Mouse (Mus musculus): ENCODE data around the gene Rgs3. TPM values are rescaled to one million over a fixed set of nuclear protein-coding genes. Genes with fewer than 3 reads are reported as not detected.

The Rgs3 gene
- polyA plus RNA-seq, 1 experiment from 2014 or later, result 38.8 TPM

DNA sequence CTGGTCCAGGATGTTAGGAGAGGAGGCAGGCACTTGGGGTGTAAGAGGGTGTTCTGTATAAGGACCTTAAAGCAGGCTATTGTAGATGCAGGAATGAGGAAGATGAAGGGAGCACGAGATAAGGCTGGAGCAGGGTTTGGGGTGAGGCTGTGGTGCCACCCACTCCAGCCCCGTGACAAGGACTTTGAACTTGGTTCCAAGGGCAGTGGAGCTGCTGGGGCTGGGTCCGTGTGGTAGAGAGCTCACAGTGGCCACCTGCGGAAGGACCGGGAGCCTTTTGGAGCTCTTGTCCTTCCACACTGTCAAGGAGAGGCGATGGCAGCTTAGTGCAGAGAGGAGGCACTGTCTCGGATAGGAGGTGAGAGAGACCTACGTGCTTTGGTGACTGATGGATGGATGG, 109.0 kb downstream of the Rgs3 start:
- no peak overlapping the region for H3K4me3 ChIP-seq (ENCODE audit: low read depth, low read length)
- 88% methylated on average over 8 of the region's 8 CpGs for WGBS
- H3K36me3 ChIP-seq (ENCODE audit: control insufficient read depth, insufficient read depth, low read length), result 0 out of 2 replicates have a peak, but pooled peaks cover 2% of the 10 kb centered on the region
- DNase-seq (ENCODE audit: low spot score) (no peak), ATAC-seq (ENCODE audit: low read depth) (no peak)
- no peaks in the 10 kb centered on the region for H3K27me3 ChIP-seq (replicated peaks; ENCODE audit: control insufficient read depth, insufficient read depth, low read length)
- no peak overlapping the region for H3K9ac ChIP-seq (ENCODE audit: low read depth, low read length)
- peaks cover 4% of the 10 kb centered on the region; the same call in 1 of the 2 replicates for H3K4me1 ChIP-seq (ENCODE audit: control insufficient read depth, insufficient read depth, low read length)
- no peak overlapping the region for H3K4me2 ChIP-seq (ENCODE audit: low read depth, low read length)
- H3K9me3 ChIP-seq (ENCODE audit: control insufficient read depth, low read length), result no peaks in the 10 kb centered on the region
- H3K27ac ChIP-seq (replicated peaks; ENCODE audit: low read depth, low read length), result no peak overlapping the region

GRCm38 (mm10) chr4:62669094-62670071, 109.7 kb downstream of the Rgs3 start:
- no peak overlapping the region for H3K27ac ChIP-seq (replicated peaks; ENCODE audit: low read depth, low read length)
- H3K27me3 ChIP-seq (replicated peaks; ENCODE audit: control insufficient read depth, insufficient read depth, low read length), result no peaks in the 10 kb centered on the region
- peak overlapping the region; percentile 14; the same call in 1 of the 2 replicates for H3K9ac ChIP-seq (ENCODE audit: low read depth, low read length)
- ATAC-seq (ENCODE audit: low read depth) (no peak), DNase-seq (ENCODE audit: low spot score) (no peak)
- 0 out of 2 replicates have a peak, but pooled peaks cover 2% of the 10 kb centered on the region for H3K36me3 ChIP-seq (ENCODE audit: control insufficient read depth, insufficient read depth, low read length)
- H3K9me3 ChIP-seq (ENCODE audit: control insufficient read depth, low read length), result no peaks in the 10 kb centered on the region
- WGBS, result 76% methylated on average over 13 of the region's 13 CpGs
- H3K4me2 ChIP-seq (ENCODE audit: low read depth, low read length), result no peak overlapping the region
- no peak overlapping the region for H3K4me3 ChIP-seq (ENCODE audit: low read depth, low read length)
- no peaks in the 10 kb centered on the region for H3K4me1 ChIP-seq (ENCODE audit: control insufficient read depth, insufficient read depth, low read length)

DNA sequence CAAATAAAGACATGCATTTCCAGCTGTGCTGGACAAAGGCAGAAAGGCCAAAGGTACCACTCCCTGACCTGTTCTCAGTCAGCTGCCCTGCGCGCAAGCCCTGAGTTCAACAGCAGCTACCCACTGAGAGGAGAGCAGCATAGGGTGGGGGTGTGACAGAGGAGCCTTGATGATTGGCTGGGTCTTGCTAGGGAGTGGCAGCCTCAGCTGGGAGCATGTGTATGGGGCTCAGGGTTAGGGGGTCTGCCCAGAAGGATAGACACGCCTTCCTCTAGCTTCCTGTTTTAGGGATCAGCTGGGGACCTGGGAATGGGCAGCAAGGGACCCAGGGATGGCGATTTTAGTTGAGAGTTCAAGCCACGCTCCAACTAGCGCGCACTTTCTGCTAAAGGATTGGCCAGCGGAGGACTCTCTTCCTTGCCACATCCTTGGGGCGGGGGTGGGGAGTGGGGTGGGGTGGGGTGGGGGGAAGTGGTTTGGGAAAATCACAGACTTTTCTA, 113.9 kb downstream of the Rgs3 start:
- Histone ChIP-seq H3K4me1 (ENCODE audit: control insufficient read depth, insufficient read depth, low read length) (peaks cover 19% of the 10 kb centered on the region), H3K9me3 (ENCODE audit: control insufficient read depth, low read length) (no peaks in the 10 kb centered on the region), H3K27ac (replicated peaks; ENCODE audit: low read depth, low read length) (peak overlapping the region; percentile 53; the same call in 1 of the 2 replicates), H3K9ac (ENCODE audit: low read depth, low read length) (peak overlapping the region; percentile 73), H3K4me2 (ENCODE audit: low read depth, low read length) (peak overlapping the region; percentile 71), H3K4me3 (ENCODE audit: low read depth, low read length) (peak overlapping the region; percentile 60), H3K36me3 (ENCODE audit: control insufficient read depth, insufficient read depth, low read length) (no peaks in the 10 kb centered on the region), H3K27me3 (replicated peaks; ENCODE audit: control insufficient read depth, insufficient read depth, low read length) (no peaks in the 10 kb centered on the region)
- 8% methylated on average over 8 of the region's 9 CpGs for WGBS
- peak; percentile 69 for DNase-seq (ENCODE audit: low spot score)
- peak; percentile 81 for ATAC-seq (ENCODE audit: low read depth)

- ATAC-seq (ENCODE audit: low read depth), result peak; percentile 71
- H3K4me2 ChIP-seq (ENCODE audit: low read depth, low read length), result peak overlapping the region; percentile 71
- 2% methylated on average over 19 of the region's 30 CpGs for whole genome bisulfite sequencing
- H3K4me1 ChIP-seq (ENCODE audit: control insufficient read depth, insufficient read depth, low read length), result peaks cover 19% of the 10 kb centered on the region
- H3K9ac ChIP-seq (ENCODE audit: low read depth, low read length), result peak overlapping the region; percentile 73
- no peaks in the 10 kb centered on the region for H3K27me3 ChIP-seq (replicated peaks; ENCODE audit: control insufficient read depth, insufficient read depth, low read length)
- no peaks in the 10 kb centered on the region for H3K36me3 ChIP-seq (ENCODE audit: control insufficient read depth, insufficient read depth, low read length)
- H3K9me3 ChIP-seq (ENCODE audit: control insufficient read depth, low read length), result no peaks in the 10 kb centered on the region
- DNase-seq (ENCODE audit: low spot score), result peak; percentile 70
- peak overlapping the region; percentile 76 for H3K27ac ChIP-seq (replicated peaks; ENCODE audit: low read depth, low read length)
- H3K4me3 ChIP-seq (ENCODE audit: low read depth, low read length), result peak overlapping the region; percentile 60
These were observed 114.7 kb downstream of the Rgs3 start for GRCm38 (mm10) chr4:62674031-62674995.

GRCm38 (mm10) chr4:62675394-62675793, 115.7 kb downstream of the Rgs3 start:
- Histone ChIP-seq H3K36me3 (ENCODE audit: control insufficient read depth, insufficient read depth, low read length) (peaks cover 2% of the 10 kb centered on the region; the same call in 1 of the 2 replicates), H3K4me3 (ENCODE audit: low read depth, low read length) (peak overlapping the region; percentile 60), H3K27me3 (replicated peaks; ENCODE audit: control insufficient read depth, insufficient read depth, low read length) (no peaks in the 10 kb centered on the region), H3K9me3 (ENCODE audit: control insufficient read depth, low read length) (no peaks in the 10 kb centered on the region), H3K4me1 (ENCODE audit: control insufficient read depth, insufficient read depth, low read length) (peaks cover 19% of the 10 kb centered on the region), H3K27ac (replicated peaks; ENCODE audit: low read depth, low read length) (no peak overlapping the region), H3K4me2 (ENCODE audit: low read depth, low read length) (peak overlapping the region; percentile 71), H3K9ac (ENCODE audit: low read depth, low read length) (peak overlapping the region; percentile 73)
- ATAC-seq (ENCODE audit: low read depth) (no peak), DNase-seq (ENCODE audit: low spot score) (no peak)
- 71% methylated on average over 2 of the region's 2 CpGs for WGBS

- H3K27ac ChIP-seq (replicated peaks; ENCODE audit: low read depth, low read length), result no peak overlapping the region
- ATAC-seq (ENCODE audit: low read depth) (no peak), DNase-seq (ENCODE audit: low spot score) (no peak)
- peaks cover 15% of the 10 kb centered on the region for H3K36me3 ChIP-seq (ENCODE audit: control insufficient read depth, insufficient read depth, low read length)
- H3K4me2 ChIP-seq (ENCODE audit: low read depth, low read length), result peak overlapping the region; percentile 2
- no peaks in the 10 kb centered on the region for H3K9me3 ChIP-seq (ENCODE audit: control insufficient read depth, low read length)
- H3K4me1 ChIP-seq (ENCODE audit: control insufficient read depth, insufficient read depth, low read length), result peaks cover 19% of the 10 kb centered on the region
- H3K27me3 ChIP-seq (replicated peaks; ENCODE audit: control insufficient read depth, insufficient read depth, low read length), result no peaks in the 10 kb centered on the region
- WGBS, result 57% methylated on average over 10 of the region's 10 CpGs
- H3K4me3 ChIP-seq (ENCODE audit: low read depth, low read length), result no peak overlapping the region
- no peak overlapping the region for H3K9ac ChIP-seq (ENCODE audit: low read depth, low read length)
These were observed 117.5 kb downstream of the Rgs3 start for GRCm38 (mm10) chr4:62677047-62677737.

GRCm38 (mm10) chr4:62679157-62679556, 119.5 kb downstream of the Rgs3 start:
- no peak overlapping the region for H3K9ac ChIP-seq (ENCODE audit: low read depth, low read length)
- H3K4me3 ChIP-seq (ENCODE audit: low read depth, low read length), result no peak overlapping the region
- H3K36me3 ChIP-seq (ENCODE audit: control insufficient read depth, insufficient read depth, low read length), result peaks cover 18% of the 10 kb centered on the region
- no peak for ATAC-seq (ENCODE audit: low read depth)
- no peak for DNase-seq (ENCODE audit: low spot score)
- no peaks in the 10 kb centered on the region for H3K9me3 ChIP-seq (ENCODE audit: control insufficient read depth, low read length)
- WGBS, result 87% methylated on average over 9 of the region's 9 CpGs
- peaks cover 19% of the 10 kb centered on the region for H3K4me1 ChIP-seq (ENCODE audit: control insufficient read depth, insufficient read depth, low read length)
- H3K27ac ChIP-seq (replicated peaks; ENCODE audit: low read depth, low read length), result no peak overlapping the region
- H3K27me3 ChIP-seq (replicated peaks; ENCODE audit: control insufficient read depth, insufficient read depth, low read length), result no peaks in the 10 kb centered on the region
- no peak overlapping the region for H3K4me2 ChIP-seq (ENCODE audit: low read depth, low read length)

Data from embryonic facial prominence, embryonic 14.5 days (tissue).